Mouse (Mus musculus) liver, adult 2 months (tissue): ENCODE data around the gene Gaa.

Experiments
- CTCF ChIP-seq: fragments of 200-500 bp; IDR thresholded peaks from 2 replicates; pipeline ENCODE4 v1.5.1; 2011; ENCODE audit warnings: low read depth, low read length, control low read depth
- POLR2A ChIP-seq: fragments of 200-500 bp; IDR thresholded peaks from 2 replicates; pipeline ENCODE4 v1.6.1; 2011; ENCODE audit warnings: low read length, control low read depth; ENCODE audit not compliant: insufficient read depth; ENCODE audit errors: extremely low read depth

DNA sequence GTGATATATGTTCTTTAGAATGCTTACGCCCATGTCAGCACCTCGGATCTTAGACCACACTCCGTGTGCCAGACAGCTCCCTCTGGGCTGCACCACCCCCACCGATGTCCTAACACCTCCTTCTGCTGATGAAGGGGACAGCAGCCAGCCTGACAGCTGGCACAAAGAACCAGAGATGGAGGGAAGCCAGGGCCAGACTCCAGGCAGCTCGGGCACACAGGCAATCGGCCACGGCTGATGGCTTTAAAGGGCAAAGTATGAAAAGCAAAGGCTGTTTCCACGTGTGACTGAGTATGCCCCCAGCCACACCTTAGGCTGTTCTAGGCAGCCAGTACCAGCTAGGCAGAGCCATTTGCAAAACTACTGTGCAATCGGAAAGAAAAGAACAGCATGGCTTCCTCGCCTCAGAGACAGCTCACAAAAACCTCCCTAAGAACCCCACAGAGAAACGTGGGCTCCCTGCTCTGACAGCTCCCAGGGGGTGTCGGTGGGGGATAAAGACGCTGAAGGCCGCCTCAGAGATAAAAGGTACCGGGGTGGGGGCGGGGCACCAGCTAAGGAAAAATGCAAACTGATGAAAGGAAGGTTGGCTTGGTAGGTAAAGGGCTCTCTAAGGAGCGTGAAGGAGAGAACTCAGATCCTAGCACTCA is 47.7 kb upstream of the Gaa start:
- no peak for TF ChIP-seq POLR2A
- no peak for TF ChIP-seq CTCF
